Mouse (Mus musculus): ENCODE data around the gene Wbp2.

Gene Wbp2

DNA sequence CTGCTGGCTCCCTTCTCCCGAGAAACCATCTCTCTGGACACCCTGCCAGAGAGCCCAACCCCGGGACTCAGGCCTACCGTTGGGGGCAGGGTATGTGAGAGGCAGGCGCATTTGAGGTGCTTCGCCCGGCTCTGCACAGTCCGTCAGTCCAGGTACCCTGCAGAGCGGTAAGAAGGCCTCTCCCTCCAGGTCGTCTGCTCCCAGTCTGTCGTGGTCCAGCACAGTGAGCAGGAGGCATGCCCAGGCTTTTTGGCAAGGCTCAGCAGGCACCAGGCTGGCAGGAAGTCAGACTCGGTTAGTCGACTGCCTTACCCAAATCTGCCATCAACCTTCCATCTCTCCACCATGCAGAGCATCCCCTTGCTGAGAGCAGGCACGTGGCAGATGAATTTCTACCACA is 23.2 kb downstream of the Wbp2 start:
- DNase-seq (ENCODE audit: low read depth, low spot score) = no peak

DNA sequence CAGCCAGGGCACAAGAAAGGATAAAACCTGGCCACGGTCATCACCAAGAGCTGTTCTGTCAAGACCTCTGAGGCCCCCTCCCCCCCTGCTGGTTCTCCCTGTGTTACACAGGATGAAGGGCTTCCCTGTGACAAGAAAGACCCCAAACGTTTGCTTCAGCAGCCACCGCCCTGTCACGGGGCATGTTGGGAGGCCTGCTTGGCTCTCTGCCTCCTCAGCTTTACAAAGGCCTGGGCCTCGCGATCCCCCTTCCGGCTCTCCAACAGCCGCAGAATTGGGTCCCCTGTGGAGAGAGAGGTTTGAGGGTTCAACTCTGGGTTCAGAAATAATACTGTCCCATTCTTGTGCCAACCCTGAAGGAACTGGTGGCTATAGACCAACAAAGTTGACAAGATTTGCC is 24.3 kb downstream of the Wbp2 start:
- DNase-seq (ENCODE audit: low read depth, low spot score) = no peak

DNA sequence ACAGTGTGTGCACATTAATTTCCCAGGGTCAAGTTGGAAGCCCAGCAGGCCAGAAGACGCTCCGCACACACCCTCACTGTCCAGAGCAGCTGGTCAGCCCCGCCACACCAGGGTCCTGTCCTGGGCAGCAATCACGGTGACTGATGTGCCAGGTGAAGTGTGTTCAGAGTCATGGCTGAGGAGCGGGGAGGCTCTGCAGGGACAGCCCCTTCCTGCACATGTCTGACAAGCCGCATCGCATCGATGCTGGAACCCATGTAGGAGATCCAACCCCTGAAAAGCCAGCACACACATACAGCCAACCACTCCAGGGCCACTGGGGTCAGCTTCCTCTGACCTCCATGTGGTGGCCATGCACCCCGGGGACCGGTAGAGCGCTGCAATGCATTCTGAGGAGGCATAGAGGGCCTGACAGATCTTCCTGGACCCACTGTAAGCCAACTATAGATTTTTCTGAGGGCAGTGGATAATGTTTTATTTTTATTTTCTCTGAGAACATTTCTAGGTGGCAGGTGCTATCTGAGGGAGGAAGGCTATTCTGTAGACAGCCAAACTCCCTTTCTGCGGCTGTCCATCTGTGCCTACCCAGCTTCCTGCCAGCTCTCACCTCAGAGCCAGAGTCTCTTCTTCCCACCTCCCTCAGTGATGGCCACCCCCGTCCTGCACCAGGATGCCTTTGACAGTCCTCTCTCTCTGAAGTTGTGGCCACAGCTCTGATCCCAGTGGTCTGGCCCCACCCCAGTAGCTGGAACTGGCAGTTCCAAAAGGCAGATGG is 25.0 kb downstream of the Wbp2 start:
- no peak for DNase-seq (ENCODE audit: low read depth, low spot score)

DNA sequence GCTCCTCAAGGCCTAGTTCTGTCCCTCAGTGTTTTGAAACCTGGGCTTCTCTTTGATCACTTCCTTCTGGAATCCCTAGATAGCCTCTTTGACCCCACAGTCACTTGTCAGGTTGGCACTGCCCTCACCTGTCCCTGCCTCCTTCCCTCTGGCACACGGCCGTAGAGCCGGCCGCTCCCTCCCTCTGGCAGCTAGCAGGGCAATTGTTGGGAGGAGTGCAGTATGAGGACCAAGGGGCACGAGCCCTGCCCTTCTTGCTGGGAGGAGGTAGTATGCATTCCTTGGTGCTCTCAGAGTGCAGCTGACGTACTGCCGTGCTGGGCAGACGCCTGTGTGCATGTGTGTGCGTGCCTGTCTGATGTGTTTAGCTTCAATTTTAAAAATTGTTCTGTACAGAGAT is 26.2 kb downstream of the Wbp2 start:
- DNase-seq (ENCODE audit: low read depth, low spot score) = no peak

DNA sequence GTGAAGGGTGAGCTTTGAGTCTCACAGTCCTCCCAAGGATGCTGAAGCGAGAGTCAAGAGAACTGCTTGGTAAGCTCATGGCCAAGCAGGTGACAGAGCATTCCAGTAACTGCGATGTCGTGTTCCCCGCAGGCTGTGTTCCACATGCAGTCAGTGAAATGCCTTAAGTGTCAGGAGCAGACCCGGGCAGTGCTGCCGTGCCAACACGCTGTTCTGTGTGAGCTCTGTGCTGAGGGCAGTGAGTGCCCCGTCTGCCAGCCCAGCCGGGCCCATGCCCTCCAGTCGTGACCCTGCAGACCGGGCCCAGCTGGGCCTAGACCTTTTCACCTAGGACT is 27.1 kb downstream of the Wbp2 start:
- no peak for DNase-seq (ENCODE audit: low read depth, low spot score)

DNA sequence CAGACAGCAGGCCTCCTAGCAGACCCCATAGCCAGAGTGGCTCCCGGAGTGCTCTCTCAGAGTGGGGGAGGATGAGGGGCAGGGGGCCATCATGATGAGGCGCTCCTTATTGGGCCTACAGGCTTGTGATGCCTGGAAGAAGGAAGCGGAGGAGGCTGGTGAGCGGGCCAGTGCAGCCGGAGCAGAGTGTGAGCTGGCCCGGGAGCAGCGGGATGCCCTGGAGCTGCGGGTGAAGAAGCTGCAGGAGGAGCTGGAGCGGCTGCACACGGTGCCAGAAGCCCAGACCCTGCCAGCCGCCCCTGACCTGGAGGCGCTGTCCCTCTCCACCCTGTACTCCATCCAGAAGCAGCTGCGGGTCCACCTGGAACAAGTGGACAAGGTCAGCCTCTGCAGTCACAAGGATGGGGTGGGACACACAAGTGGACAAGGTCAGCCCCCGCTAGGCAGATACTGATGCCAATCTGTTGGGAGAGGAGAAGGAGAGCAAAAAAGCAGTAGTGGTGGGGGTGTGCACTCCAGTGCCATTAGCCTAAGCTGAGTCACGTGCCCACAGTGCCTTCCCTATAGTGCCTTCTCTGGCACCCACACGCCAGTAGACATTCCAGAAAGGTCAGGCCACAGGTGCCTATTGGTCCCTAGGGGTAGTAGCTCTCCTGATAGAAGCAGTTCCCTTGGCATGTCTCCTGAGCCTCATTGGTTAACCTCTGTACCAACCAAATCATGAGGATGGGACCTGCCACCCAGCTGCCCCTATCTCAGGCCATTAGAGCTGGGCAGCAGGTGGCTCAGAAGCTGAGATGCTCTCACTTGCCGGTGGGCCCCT is 27.7 kb downstream of the Wbp2 start:
- no peak for DNase-seq (ENCODE audit: low read depth, low spot score)

DNA sequence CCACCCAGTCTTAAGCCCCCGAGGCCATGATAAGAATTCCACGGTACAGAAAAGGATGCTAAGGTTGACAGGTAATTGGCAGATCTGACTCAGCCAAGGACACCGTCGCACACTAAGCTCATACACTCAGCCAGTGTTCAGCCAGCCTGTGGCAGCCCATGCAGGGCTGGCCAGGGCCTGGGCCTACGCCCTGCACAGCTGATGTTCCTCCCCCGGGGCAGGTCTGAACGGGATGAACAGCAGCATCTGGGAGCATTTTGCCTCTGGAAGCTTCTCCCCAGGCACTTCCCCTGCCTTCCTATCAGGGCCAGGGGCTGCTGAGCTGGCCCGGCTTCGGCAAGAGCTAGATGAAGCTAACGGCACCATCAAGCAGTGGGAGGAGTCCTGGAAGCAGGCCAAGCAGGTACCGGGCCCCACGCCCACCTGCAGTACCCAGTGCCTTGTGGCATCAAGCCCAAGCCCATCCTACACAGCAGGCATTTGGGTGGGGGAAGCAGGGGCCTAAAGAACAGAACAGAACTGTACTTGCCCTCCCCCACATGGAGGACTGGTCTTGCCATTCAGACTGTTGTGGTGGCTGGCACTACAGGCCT is 28.7 kb downstream of the Wbp2 start:
- DNase-seq (ENCODE audit: low read depth, low spot score) = no peak

DNA sequence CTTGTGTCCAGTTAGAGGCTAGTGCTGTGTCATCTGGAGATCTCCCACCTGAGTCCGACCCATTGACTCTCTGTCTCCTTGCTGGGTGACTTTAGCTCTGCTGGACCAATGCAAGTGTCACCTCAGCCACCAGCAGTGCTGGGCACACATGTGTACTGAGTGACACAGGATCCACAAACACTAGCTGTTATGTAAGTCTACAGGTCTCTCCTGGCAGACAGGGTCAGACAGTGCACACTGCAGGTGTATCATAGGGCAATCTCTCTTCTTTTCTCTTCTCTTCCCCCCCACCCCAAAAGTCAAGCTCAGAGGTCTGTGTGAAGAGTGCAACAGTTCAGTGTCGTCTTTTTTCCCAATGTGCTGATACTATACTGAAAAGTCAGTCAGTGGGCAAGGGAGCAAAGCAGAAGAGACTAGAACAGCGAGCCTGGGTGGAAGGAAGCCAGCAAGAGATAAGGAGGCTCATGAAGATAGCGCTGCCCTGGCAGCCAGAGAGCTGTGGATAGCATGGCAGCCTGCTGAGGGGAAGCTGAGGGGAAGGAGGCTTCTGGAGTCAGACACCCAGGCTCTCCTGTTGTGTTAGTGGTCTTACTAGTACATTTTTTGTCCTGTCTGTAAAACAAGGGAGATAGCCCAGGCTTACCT is 29.4 kb downstream of the Wbp2 start:
- DNase-seq (ENCODE audit: low read depth, low spot score) = no peak

DNA sequence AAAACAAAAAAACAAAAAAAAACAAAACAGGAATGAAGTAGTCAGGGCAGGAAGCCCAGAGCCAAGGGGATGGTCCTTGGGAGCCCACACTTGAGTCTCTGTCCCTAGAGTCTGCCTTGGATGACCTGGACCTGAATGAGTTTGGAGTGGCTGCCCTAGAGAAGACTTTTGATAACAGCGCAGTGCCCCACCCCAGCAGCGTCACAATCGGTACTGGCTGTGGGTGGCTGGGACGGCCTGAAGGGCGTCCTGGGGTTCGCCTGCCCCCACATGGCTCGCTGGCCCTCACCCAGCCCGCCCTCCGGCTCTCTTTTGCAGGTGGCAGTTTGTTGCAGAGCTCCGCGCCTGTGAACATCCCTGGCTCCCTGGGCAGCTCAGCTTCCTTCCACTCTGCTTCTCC is 30.9 kb downstream of the Wbp2 start:
- no peak for DNase-seq (ENCODE audit: low read depth, low spot score)

DNA sequence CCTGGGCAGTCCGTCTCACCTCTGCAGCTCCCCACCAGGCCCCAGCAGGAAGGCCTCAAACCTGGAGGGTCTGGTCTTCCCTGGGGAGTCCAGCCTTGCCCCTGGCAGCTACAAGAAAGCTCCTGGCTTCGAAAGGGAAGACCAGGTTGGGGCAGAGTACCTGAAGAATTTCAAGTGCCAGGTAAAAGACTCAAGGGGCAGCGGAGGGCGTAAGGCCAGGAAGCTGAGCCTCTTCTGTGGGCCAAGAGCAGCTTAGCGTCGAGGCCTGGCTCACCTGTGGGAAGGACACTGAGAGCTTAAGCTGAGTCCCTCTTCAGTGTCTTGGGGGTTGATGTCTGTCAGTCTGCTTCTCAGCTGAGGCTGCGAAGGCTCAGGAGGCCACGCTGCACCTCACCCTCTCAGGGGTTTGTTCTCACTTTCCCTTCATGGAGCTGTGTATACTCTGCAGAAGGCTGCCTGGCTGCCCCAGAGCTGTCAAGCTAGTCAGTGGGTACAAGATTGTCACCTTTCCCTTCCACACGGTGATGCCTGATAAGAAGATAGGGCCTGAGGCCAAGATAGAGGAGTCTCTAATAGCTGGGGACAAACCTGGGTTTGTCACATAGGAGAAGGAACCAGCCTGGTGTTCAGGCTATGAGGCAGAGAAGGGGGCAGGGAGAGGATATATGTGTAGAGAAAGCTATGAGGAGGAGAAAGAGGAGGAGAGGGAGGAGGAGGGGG is 33.1 kb downstream of the Wbp2 start:
- DNase-seq (ENCODE audit: low read depth, low spot score) = no peak

DNA sequence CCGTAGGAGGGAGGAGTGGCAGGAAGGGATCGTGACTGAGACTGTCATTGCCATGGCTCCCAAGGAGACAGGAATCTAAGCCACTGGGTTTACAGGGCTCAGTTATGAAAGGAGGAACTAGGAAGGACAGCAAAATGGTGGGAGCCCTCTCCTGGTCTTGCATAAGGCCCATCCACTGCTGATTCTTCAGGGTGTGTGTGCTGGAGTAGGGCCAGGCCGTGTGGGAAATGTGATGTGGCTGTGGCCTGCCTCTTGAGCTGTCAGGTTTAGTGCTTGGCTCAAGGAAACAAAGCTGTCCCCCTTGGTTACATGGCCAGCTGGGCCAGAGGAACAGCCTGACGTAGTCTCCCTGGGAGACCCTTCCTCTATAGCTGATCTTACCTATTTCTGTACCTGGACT is 36.6 kb downstream of the Wbp2 start:
- DNase-seq (ENCODE audit: low read depth, low spot score) = no peak

DNA sequence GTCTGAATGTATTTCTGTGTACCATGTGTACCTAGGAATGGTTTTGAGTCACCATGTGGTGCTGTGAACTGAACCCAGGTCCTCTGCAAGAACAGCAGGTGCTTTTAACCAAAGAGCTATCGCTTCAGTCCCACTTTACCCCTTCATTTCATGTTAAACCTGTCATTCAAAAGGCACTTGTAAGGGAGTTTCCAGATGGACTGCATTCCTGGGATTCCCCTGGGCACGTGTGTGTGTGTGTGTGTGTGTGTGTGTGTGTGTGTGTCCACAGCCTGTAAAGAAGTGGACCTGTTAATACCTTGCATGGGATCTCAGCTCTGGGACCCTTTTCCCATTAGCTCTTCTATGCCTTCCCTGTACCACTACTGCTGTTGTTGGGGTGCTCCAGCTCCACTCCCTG is 37.2 kb downstream of the Wbp2 start:
- DNase-seq (ENCODE audit: low read depth, low spot score) = no peak

DNA sequence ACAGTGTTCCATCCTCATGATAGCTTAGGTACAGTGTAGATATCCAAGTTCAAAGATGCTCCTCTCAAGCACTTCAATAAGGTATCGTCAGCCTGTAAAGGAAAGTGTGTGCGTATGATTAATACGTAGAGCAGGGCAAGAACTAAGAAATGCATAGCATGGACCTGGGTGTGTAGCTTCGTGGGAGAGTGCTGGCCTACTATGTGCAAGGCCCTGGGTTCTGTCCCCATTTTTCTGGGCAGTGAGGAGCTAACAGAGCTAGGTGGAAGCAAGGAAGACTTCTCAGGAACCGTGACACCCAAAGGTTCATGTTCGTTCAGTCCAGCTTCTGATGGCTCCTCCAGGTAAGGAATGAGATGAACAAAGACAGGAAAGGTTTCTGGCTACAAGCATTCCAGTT is 41.6 kb downstream of the Wbp2 start:
- no peak for DNase-seq (ENCODE audit: low read depth, low spot score)

DNA sequence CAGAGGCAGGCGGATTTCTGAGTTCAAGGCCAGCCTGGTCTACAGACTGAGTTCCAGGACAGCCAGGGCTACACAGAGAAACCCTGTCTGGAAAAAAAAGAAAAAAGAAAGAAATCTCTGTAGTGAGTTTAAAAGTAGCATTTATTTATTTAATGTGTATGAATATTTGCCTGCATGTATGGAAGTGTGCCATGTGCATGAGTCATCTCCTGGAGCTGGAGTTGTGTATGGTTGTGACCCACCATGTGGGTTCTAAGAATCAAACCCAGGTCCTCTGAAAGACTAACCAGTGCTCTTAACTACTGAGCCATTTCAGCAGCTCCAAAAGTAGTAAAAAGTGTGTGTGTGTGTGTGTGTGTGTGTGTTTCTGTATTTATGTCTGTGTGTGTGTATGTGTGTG is 43.5 kb downstream of the Wbp2 start:
- DNase-seq (ENCODE audit: low read depth, low spot score) = no peak

DNA sequence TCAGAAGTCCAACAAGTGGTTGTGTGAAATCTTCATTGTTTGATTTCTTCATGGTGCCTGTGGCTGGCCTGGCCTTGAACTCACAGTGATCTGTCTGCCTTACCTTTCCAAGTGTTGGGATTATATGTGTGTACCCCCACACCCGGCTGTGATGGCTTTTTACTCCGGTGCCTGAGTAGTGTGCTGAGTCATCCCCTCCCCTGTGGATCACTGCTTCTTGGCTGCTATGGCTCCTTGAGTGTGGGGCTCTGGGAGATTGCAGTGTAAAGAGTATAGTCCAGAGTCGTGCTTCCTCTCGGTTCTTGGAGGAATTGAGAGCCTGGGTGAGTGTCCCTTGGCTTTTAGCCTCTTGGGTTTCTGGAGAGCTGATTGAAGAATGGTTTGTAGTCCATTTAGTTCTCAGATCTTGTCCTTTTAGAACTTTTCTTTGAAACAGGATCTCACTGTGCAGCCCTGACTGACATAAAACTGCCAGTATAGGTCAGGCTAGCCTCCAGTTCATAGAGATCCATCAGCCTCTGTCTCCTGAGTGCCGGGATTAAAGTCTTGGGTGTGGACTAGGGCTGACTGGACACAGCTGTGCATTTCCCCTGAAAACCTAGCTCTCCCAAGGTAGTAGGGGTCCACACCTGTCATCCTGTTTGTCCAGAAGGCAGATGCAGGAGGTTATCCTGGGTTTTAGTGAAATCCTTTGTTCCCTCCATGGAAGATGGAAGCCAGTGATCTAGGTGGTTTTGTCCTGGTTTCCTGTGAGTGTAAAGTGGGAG is 44.2 kb downstream of the Wbp2 start:
- DNase-seq (ENCODE audit: low read depth, low spot score) = peak; percentile 62

DNA sequence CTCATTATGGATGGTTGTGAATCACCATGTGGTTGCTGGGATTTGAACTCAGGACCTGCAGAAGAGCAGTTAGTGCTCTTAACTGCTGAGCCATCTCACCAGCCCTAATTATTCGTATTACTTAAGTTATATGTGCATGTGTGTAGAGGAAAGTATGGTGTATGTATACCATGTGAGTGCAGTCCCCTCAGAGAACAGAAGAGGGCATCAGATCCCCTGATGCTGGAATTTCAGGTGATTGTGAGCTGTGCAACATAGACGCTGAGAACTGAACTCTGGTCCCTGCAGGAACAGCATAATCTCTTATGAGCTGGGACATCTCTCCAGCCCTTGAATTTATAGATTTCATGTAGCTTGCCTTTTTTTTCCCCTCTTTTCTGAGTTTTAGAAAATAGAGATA is 45.0 kb downstream of the Wbp2 start:
- DNase-seq (ENCODE audit: low read depth, low spot score) = peak; percentile 78

DNA sequence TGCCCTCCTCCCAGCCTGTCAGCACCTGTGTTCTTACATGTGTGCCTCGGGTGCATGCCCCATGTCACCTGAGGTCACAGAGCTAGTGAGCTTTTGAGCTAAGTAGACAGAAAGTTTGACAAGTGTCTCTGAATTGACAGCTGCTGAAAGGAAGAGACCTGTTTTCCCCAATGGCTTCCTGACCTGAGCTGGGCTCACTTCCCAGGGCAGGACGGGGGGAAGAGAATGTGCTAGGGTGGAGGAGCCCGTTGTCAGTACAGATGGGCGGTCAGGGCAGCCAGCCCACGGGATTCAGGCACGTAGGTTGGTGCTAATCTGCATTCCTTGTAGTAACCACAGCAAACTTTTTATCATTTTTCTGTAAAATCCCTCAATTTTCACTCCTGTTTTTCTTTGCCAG is 46.2 kb downstream of the Wbp2 start:
- no peak for DNase-seq (ENCODE audit: low read depth, low spot score)

DNA sequence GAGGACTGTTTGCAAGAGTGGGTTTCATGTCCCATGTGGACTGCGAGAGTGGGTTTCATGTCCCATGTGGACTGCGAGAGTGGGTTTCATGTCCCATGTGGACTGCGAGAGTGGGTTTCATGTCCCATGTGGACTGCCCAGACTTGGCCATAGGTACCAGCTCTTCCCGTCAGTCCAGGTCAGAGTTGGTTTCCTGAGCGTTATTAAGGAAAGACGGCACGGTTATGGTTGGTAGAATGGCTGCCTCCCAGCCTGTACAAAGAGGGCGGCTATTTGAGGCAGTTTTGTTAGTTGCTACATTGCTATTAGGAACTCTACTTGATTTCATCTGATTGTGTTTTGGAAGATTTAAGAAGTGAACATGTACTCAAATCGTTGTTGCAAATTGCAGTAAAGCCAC is 49.0 kb downstream of the Wbp2 start:
- no peak for DNase-seq (ENCODE audit: low read depth, low spot score)

DNA sequence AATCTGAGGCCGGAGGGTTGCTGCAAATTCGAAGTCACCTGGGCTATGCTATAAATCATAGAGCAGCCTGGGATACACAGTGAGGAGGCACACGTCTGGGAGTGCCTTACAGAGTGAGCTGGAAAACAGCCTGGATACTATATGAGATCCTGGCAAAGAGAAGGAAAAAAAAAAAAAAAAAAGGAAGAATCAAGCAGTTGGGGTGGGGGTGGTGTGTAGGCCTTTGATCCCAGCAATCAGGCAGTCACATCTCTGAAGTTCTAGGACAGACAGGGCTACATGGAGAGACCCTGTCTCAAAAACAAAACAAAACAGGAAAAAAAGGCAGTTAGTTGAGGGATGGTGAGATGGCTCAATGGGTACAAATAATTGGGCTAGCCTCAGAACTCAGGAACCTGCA is 50.1 kb downstream of the Wbp2 start:
- no peak for DNase-seq (ENCODE audit: low read depth, low spot score)

DNA sequence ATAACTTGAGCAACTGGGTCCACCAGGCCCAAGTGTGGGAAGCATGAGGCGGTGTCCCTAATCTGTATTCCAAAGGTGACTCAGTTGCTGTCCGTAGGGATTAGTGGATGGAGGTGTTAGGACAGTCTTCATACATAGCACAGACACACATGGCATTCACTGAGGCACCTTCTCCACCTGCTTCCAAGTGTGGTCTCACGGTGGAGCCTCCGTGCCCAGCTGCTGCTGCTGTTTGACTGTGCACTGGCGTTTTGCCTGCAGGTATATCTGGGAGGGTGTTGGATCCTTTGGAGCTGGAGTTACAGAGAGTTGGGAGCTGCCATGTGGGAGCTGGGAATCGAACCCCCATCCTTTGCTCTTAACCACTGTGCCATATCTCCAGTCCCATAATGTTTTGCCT is 52.2 kb downstream of the Wbp2 start:
- no peak for DNase-seq (ENCODE audit: low read depth, low spot score)
